Mouse (Mus musculus): ENCODE results near the gene Tollip. TPM values are rescaled to one million over a fixed set of nuclear protein-coding genes. Genes with fewer than 3 reads are reported as not detected.

Tollip gene
- 100 to 1,000 TPM; 135 to 142 TPM for total RNA-seq (2021)
- long read RNA-seq, experiment 1, transcript Tollip-201 (6 exons, 3,788 nt), result major isoform, 182 of 214 reads
- long read RNA-seq, experiment 1, transcript Tollip-203 (7 exons, 1,892 nt), result minor isoform, 5 of 214 reads
- long read RNA-seq, experiment 1, partial matches to known transcripts, result 14 of 214 reads
- long read RNA-seq, experiment 1, other reads (novel, unspliced or antisense), result 13 of 214 reads
- long read RNA-seq, experiment 2, transcript Tollip-201 (6 exons, 3,788 nt), result major isoform, 178 of 227 reads
- long read RNA-seq, experiment 2, transcript Tollip-203 (7 exons, 1,892 nt), result minor isoform, 14 of 227 reads
- long read RNA-seq, experiment 2, partial matches to known transcripts, result 7 of 227 reads
- long read RNA-seq, experiment 2, other reads (novel, unspliced or antisense), result 28 of 227 reads

GRCm38 (mm10) chr7:141918407-141918806, at the start of gene Tollip:
Gene Tollip (minus strand): TSS chr7:141918507.
- DNase-seq (ENCODE audit: low spot score in 2 of 2), result no peak

DNA sequence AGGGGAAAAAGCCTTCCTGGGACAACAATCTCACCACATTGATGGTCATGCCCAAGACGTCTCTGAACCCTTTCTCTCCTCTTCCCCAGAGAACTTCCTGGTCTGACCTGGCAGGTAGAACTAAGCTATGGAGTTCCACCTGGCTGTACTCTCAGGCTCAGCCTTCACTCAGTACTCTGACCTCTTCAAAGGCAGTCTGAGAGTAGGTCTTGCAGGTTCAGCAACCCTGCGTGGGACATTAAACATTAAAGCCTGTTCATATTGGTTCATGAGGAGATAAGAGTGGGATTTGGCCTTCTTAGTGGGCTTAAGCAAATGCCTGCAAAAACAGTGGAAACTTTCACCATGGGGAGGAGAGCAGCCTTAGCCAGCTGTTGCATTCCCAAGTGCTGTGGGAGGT, 48.0 kb upstream of the Tollip start:
- DNase-seq (ENCODE audit: low spot score in 2 of 2), result no peak

GRCm38 (mm10) chr7:141962521-141962920, 44.2 kb upstream of the Tollip start:
- no peak for DNase-seq (ENCODE audit: low spot score in 2 of 2)

DNA sequence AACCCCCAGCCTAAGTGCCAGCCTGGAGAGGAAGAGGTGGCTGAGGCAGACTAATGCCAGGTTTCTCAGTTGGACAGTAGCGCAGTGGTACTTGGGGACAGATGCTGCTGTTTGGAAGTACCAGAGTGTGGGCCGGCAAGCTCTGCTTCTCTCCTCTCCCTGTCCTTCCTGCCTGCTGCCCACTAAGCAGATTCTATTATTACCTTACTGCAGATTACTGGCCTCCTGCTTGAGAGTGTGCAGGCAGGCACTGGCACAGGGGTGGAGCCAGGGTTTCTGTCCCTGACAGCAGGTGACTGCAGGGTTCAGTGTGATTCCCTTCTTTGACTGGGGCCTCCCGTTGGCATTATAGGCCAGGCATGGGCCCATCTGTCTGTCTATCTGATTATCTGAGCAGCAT, 43.2 kb upstream of the Tollip start:
- no peak for DNase-seq (ENCODE audit: low spot score in 2 of 2)

DNA sequence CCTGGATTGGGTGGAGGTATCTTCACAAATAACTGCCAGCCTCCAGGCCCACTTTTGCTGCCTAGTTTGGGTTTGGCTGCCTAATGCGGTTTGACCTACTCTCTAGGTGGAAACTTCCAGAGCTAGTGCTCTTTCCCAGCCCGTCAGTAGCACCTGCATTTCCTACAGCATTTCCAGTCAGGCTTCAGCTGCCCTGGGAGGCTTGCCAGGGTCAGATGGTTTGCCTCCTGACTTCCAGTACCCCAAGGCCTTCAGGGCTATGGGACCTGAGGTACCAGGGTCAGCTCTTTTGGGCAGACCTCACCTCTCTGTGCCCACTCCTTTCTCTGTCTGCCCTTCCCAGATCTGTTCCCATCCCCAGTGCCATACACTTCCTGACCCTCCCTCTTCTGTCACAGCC, 42.6 kb upstream of the Tollip start:
- no peak for DNase-seq (ENCODE audit: low spot score in 2 of 2)

DNA sequence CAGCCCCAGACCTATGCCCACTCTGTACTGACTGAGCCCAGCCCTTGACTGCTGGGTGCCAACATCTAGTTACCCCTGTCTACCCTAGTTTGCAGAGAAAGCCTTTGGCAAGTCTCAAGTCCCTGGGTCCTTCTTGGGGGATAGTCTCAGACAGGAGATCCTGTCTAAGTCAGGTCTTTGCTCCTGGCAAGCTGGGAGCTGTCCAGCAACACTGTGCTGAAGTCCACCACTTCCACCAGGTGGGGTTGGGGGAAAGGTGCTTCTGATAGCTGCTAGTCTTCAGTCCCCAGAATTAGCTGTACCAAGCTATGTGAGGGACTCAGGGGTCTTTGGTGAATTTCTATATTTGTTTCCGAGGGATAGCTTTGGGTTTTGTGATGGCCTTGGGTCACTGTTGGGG, 40.8 kb upstream of the Tollip start:
- DNase-seq (ENCODE audit: low spot score in 2 of 2), result no peak

DNA sequence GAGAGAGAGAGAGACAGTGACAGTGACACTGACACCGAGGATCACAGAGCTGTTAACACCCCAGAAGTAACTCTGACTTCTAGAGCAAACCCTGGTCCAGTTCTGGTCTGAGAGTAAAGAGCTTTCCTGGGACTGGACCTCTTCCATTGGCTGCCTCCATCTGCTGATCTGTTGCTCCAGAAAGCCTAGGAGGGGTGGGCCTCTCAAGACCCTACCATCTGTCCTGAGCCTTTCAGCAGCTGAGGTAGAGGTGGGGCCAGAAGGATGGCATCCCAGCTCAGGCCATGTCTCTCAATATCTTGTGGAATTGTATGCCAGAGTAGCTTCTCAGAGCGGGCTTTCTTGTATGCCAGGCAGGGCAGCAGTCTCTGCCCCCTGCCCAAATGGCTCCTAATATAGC, 39.9 kb upstream of the Tollip start:
- no peak for DNase-seq (ENCODE audit: low spot score in 2 of 2)

DNA sequence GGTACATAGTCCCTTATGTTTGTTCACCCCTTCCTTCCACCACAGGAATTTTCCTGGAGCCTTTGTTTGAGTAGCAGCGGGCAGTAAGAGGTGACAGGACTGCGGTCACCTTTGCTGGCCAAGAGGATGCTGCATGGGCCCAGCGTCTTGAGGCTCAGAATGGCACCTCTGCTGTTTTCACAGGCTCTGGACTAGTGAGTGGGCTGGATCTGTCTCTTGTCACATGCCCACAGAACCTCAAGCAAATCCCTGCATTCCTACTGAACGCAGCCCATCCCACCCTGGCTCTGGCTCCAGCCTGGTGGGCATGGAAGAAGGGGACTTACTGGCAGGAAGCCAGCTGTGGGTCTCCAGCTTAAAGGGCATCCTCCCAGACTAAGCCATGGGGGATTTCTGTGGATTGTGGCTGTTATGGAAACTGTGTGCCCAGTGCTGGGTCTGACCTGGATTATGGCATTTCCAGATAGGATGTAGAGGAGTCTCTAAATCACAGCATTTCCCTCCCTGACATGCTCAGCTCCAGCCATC, 39.3 kb upstream of the Tollip start:
- DNase-seq (ENCODE audit: low spot score in 2 of 2), result no peak

- DNase-seq (ENCODE audit: low spot score in 2 of 2), result peak in 1 of 2 experiments; percentile 67
These were observed 37.9 kb upstream of the Tollip start for GRCm38 (mm10) chr7:141956174-141956566.

- DNase-seq (ENCODE audit: low spot score in 2 of 2), result peak in 1 of 2 experiments; percentile 71
These were observed 37.4 kb upstream of the Tollip start for GRCm38 (mm10) chr7:141955565-141956173.

- DNase-seq (ENCODE audit: low spot score in 2 of 2), result no peak
These were observed 35.3 kb upstream of the Tollip start for GRCm38 (mm10) chr7:141953616-141954015.

- no peak for DNase-seq (ENCODE audit: low spot score in 2 of 2)
These were observed 34.6 kb upstream of the Tollip start for GRCm38 (mm10) chr7:141952920-141953319.

DNA sequence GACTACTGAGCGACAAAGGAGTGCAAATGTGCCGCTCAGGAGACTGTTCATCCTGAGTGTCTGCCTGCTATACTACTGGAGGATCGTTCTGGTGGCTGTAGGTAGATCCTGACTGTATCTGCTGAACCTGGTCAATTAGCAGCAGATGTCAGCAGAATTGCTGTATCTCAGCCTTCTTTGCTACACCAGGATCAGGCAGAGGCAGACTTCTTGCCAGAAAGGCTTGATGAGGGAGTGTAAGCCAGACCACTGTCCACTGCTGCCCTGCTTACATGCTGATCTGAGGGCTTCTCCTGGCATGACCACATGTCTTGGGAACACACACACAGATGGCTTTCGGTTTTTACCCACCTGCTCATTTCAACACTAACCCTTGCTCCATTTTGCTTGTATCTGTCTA, 33.5 kb upstream of the Tollip start:
- DNase-seq (ENCODE audit: low spot score in 2 of 2), result no peak

DNA sequence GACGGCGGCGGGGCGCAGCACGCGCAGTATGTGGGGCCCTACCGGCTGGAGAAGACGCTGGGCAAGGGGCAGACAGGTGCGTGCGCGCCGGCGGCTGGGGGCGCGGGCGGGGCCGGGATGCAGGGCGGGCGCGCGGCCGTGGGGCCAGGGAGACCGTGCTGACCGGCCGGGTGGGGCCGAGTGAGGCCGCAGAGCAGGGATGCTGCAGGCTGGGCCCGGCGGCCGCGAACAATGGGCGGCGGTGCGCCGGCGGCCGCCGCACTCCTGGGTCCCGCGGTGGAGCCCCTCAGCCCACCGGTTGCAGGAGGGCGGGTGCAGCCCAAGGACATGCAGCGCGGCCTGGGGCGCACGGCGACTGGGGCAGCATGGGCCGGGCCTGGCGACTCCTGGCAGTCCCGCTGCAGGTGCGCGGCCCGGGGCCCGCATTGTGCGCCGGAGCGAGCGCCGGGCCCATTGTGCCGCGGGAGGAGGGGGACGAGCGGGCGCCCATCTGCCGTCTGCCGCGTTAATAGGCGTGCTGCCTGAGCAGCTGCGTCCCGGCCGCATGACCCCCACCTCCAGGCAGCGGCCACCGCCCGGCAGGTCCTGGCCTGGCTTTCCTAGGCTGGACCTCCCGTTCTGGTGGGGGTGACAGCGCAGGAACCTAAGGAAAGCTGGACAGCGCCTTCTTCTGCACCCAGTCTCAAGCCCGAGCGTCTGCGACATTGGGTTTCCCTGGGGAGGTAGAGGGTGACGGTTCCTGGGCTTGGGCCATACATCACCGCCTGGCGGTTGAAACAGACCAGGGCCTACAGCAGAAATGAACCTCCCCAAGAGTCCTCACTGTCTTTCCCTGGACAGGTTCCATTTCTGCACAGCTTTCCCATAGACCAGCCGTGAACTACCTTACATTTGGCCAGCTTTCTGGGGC, 32.1 kb upstream of the Tollip start:
- peak; percentile 57 to 61 for DNase-seq (ENCODE audit: low spot score in 2 of 2)

DNA sequence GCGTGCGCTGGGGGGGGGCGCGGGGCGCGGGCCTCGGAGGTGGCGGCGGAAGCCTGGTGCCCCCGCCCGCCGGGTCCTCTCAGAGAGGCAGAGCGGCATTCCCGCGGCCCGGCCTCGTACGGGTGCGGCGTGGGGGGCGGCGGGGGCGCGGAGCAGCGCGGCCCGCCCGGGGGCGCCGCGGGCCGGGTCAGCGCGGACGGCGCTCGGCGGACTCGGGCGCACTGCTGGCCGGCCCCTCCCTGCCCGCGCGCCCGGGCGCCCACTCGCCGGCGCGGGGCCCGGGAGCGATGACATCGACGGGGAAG, 31.4 kb upstream of the Tollip start:
- DNase-seq (ENCODE audit: low spot score in 2 of 2), result no peak

DNA sequence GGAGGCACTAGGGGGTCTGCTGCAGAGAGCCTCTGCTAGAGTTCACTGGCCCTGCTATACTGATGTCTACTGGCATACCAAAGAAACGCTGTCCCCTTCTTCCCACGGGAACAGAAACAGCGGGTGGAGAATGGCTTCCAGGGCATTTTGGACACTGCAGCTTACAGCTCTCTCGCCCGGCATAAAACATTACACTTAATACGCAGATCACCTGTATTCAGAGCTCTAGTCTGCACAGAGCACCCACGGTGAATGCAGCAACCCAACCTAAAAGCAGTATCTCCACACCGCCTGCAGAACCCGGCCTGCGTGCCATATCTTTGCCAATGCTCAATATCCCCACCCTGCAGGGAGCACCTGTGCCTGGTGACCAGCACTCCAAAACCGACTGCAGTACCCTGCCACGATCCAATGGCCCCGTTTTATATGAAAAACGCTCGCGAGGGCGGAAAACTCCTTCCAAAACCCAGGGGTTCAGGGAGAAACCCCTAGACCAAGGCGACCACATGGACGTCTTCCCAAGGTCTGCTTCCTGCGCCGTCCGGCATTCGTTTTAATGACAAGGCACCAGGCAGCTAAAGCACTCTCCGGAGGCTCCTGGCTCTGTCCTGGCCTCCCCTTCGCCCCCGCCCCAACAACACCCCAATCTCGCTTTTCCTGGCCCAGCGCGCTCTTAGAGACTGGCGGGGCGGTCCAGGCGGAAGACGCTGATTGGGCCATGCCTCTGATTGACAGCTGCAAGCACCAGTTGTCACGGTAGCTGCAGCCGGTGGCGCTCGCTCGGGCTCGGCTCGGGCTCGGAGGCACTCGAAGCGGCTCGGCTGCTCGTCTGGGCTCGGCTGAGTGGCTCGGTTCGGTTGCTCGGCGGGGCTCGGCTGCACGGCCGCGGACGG, 30.8 kb upstream of the Tollip start, which contains the start of gene Brsk2:
TSS of gene Brsk2 (plus strand) at position 846 of the 893 bp plus-strand sequence.
- DNase-seq (ENCODE audit: low spot score in 2 of 2), result peak; percentile 98

DNA sequence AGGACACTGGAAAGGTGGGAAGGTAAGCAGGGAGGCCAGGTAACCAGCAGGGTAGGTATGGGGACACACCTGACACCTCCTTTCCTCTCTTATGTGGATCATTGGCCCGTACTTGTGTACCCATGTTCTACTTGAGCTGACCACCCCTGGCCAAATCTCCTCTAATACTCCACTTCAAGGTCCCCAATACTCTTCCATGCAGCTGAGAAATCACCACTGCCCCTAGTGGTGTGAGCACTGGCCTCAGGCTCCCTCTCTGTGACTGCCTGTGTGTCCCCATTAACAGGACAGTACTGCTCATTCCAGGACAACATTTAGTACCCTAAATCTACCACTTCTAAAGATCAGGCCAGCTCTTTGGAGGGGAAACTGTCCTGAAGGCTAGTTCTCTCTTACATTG, 29.7 kb upstream of the Tollip start:
- DNase-seq (ENCODE audit: low spot score in 2 of 2), result no peak

- no peak for DNase-seq (ENCODE audit: low spot score in 2 of 2)
These were observed 29.2 kb upstream of the Tollip start for GRCm38 (mm10) chr7:141947512-141947911.

DNA sequence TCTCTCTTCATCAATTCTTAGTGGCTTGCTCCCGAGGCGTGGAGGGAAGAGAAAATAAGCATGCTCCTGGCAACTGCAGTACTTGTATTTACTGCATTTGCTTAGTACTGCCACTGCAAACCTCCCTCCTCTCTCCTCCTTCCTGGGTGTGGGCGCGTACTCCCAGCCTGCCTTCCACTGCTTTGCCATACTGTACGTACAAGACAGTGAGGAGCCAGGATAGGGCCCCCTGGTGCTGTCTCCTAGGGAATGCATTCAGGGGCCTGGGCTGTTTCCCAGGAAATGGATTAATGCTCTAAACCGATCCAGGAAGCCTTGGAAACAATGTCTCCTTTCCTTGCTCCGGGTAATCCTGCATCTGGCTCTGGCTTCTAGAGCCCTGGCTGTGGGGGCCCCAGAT, 27.6 kb upstream of the Tollip start:
- DNase-seq (ENCODE audit: low spot score in 2 of 2), result peak; percentile 78 to 91

DNA sequence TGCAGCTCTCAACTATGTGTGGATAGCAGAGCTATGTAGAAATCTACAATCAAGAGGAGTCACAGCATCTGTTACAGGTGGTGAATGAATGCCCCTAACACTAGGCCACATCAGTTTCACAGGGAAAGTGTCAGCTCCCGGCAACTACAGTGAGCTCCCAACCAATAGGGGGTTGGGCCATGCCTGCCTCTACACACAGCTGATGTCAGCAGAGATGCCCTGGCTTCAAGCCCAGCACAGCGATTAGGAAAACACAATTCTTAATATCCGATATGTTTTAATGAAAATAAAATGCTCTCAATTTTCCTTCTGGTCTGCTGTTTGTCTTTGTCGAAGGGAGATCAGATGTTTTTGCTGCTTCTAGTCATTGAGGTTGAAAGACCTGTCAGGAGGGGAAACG, 25.1 kb upstream of the Tollip start:
- peak in 1 of 2 experiments; percentile 45 for DNase-seq (ENCODE audit: low spot score in 2 of 2)

DNA sequence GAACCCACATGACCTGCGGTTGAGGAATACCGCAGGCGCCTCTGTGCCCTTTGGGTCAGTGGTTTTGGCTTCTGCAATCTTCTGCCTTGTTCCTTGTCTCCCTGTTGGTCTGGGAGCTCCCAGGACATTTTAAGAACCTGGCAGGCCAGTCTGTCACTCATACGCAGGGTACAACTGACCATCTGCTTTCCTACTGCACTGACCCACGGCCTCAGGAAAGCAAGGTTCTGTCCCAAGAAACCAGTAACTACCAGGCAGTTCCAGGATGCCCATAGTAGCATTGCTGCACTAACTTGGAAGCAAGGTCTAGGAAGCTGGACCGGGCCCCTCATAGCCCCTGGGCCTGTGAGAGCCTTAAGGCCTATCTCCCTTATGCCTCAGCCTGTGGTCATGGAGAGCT, 16.6 kb upstream of the Tollip start:
- no peak for DNase-seq (ENCODE audit: low spot score in 2 of 2)

Data from layer of hippocampus, postnatal 14 days (tissue).